Mouse (Mus musculus) midbrain, embryonic 12.5 days (tissue): ENCODE measurements at regions not wholly inside any gene's neighbourhood (a gene's known extent, or its start where the extent isn't known, plus 50 kb on each side); places are given as distances from the start of the nearest gene placed in this dataset.
A peak's percentile ranks its signal among the peaks of the same experiment; 100 is the strongest.

Experiments used
- ATAC-seq: fragments of 200-750 bp; cut with Nextera tagmentation; 2 replicates; pipeline ENCODE4 v1.8.0; 2017; ENCODE audit warnings: low read depth, moderate TSS enrichment, moderate library complexity; ENCODE audit not compliant: low FRiP score
- H3K27ac ChIP-seq: fragments of 300-500 bp; sonication (generic); replicated peaks from 2 replicates; pipeline ENCODE4 v1.5.1; 2016; ENCODE audit warnings: mild to moderate bottlenecking
- H3K27me3 ChIP-seq: fragments of 300-500 bp; sonication (generic); 2 replicates; pipeline ENCODE4 v1.6.1; 2016; ENCODE audit warnings: mild to moderate bottlenecking
- H3K36me3 ChIP-seq: fragments of 300-500 bp; sonication (generic); 2 replicates; pipeline ENCODE4 v1.6.1; 2016
- H3K4me1 ChIP-seq: fragments of 300-500 bp; sonication (generic); 2 replicates; pipeline ENCODE4 v1.6.1; 2016
- H3K4me2 ChIP-seq: fragments of 300-500 bp; sonication (generic); replicated peaks from 2 replicates; pipeline ENCODE4 v1.6.1; 2016; ENCODE audit warnings: mild to moderate bottlenecking, moderate library complexity
- H3K4me3 ChIP-seq: fragments of 300-500 bp; sonication (generic); 2 replicates; pipeline ENCODE4 v1.5.1; 2016; ENCODE audit warnings: mild to moderate bottlenecking
- H3K9ac ChIP-seq: fragments of 300-500 bp; sonication (generic); replicated peaks from 2 replicates; pipeline ENCODE4 v1.6.1; 2016; ENCODE audit warnings: mild to moderate bottlenecking, moderate library complexity
- H3K9me3 ChIP-seq: fragments of 300-500 bp; sonication (generic); 2 replicates; pipeline ENCODE4 v1.6.1; 2016; ENCODE audit warnings: mild to moderate bottlenecking
- WGBS: fragments of 180-500 bp; shearing (Covaris S2); methylation state at CpG from one replicate; pipeline ENCODE4 v1.1.7; 2016; 5-methylcytosine and 5-hydroxymethylcytosine counted together

GRCm38 (mm10) chr19:52177088-52177791, 86.9 kb upstream of the Ins1 start:
- no peak for ATAC-seq

GRCm38 (mm10) chr19:52193813-52194212, 70.3 kb upstream of the Ins1 start:
- H3K36me3 ChIP-seq, result no peaks in the 10 kb centered on the region
- H3K27me3 ChIP-seq, result peaks cover 22% of the 10 kb centered on the region
- no peak overlapping the region for H3K4me2 ChIP-seq
- no peak overlapping the region for H3K27ac ChIP-seq
- no peak for ATAC-seq
- H3K9me3 ChIP-seq, result no peaks in the 10 kb centered on the region
- H3K4me3 ChIP-seq, result no peak overlapping the region
- WGBS, result 72% methylated on average over 2 of the region's 2 CpGs
- no peak overlapping the region for H3K9ac ChIP-seq
- no peaks in the 10 kb centered on the region for H3K4me1 ChIP-seq

More at GRCm38 (mm10) chr19:52177088-52177791, 86.9 kb upstream of the Ins1 start:
- Histone ChIP-seq H3K4me1 (no peaks in the 10 kb centered on the region), H3K9ac (no peak overlapping the region), H3K27ac (no peak overlapping the region), H3K36me3 (no peaks in the 10 kb centered on the region), H3K9me3 (no peaks in the 10 kb centered on the region), H3K4me3 (no peak overlapping the region), H3K27me3 (no peaks in the 10 kb centered on the region), H3K4me2 (no peak overlapping the region)
- WGBS, result 66% methylated on average over 1 of the region's 1 CpGs

GRCm38 (mm10) chr19:52199545-52200284, 64.4 kb upstream of the Ins1 start:
- no peak overlapping the region for H3K4me3 ChIP-seq
- no peaks in the 10 kb centered on the region for H3K36me3 ChIP-seq
- no peak overlapping the region for H3K9ac ChIP-seq
- no peaks in the 10 kb centered on the region for H3K4me1 ChIP-seq
- 23% methylated on average over 4 of the region's 4 CpGs for WGBS
- H3K27me3 ChIP-seq, result peaks cover 42% of the 10 kb centered on the region
- ATAC-seq, result peak; percentile 85
- no peaks in the 10 kb centered on the region for H3K9me3 ChIP-seq
- H3K27ac ChIP-seq, result no peak overlapping the region
- H3K4me2 ChIP-seq, result no peak overlapping the region

GRCm38 (mm10) chr19:52207725-52208124, 56.4 kb upstream of the Ins1 start:
- H3K27ac ChIP-seq, result peak overlapping the region; percentile 32

More at GRCm38 (mm10) chr19:52207725-52208124, 56.4 kb upstream of the Ins1 start:
- no peaks in the 10 kb centered on the region for H3K36me3 ChIP-seq
- H3K27me3 ChIP-seq, result peaks cover 10% of the 10 kb centered on the region
- ATAC-seq, result peak; percentile 54; the same call in 1 of the 2 replicates
- H3K4me1 ChIP-seq, result no peaks in the 10 kb centered on the region
- H3K4me3 ChIP-seq, result no peak overlapping the region
- no peaks in the 10 kb centered on the region for H3K9me3 ChIP-seq
- H3K9ac ChIP-seq, result no peak overlapping the region
- 46% methylated on average over 2 of the region's 2 CpGs for WGBS
- H3K4me2 ChIP-seq, result no peak overlapping the region
